Mouse (Mus musculus) lung, postnatal 0 days (tissue): ENCODE measurements around the gene Rps11. TPM values are rescaled to one million over a fixed set of nuclear protein-coding genes. Genes with fewer than 3 reads are reported as not detected.

Experiments
- ATAC-seq: fragments of 200-750 bp; cut with Nextera tagmentation; 2 replicates; pipeline ENCODE4 v1.8.0; 2017; ENCODE audit warnings: moderate library complexity
- DNase-seq: peaks from one replicate; pipeline ENCODE4 v3.0.0-alpha.2; 2016; ENCODE audit warnings: low spot score
- H3K27ac ChIP-seq: fragments of 300-500 bp; sonication (generic); 2 replicates; pipeline ENCODE4 v1.5.1; 2014; ENCODE audit warnings: antibody characterized with exemption, mild to moderate bottlenecking, low read length, mixed read lengths
- H3K27me3 ChIP-seq: fragments of 300-500 bp; sonication (generic); replicated peaks from 2 replicates; pipeline ENCODE4 v1.6.1; 2014; ENCODE audit warnings: low read length, mixed read lengths; ENCODE audit not compliant: insufficient read depth
- H3K36me3 ChIP-seq: fragments of 300-500 bp; sonication (generic); 2 replicates; pipeline ENCODE4 v1.6.1; 2014; ENCODE audit warnings: low read length, mixed read lengths; ENCODE audit not compliant: insufficient read depth
- H3K4me1 ChIP-seq: fragments of 300-500 bp; sonication (generic); 2 replicates; pipeline ENCODE4 v1.6.1; 2014; ENCODE audit warnings: antibody characterized with exemption, low read depth, low read length, mixed read lengths; ENCODE audit not compliant: insufficient read depth
- H3K4me2 ChIP-seq: fragments of 300-500 bp; sonication (generic); replicated peaks from 2 replicates; pipeline ENCODE4 v1.6.1; 2014; ENCODE audit warnings: low read depth, mild to moderate bottlenecking, low read length, moderate library complexity, mixed read lengths
- H3K4me3 ChIP-seq: fragments of 300-500 bp; sonication (generic); 2 replicates; pipeline ENCODE4 v1.5.1; 2014; ENCODE audit warnings: low read depth, low read length
- H3K9ac ChIP-seq: fragments of 300-500 bp; sonication (generic); replicated peaks from 2 replicates; pipeline ENCODE4 v1.6.1; 2014; ENCODE audit warnings: low read depth, mild to moderate bottlenecking
- H3K9me3 ChIP-seq: fragments of 300-500 bp; sonication (generic); 2 replicates; pipeline ENCODE4 v1.6.1; 2016; ENCODE audit warnings: low read length, mixed read lengths
- CTCF ChIP-seq: IDR thresholded peaks from 2 replicates; pipeline ENCODE4 v1.5.1; 2016; ENCODE audit warnings: antibody characterized with exemption, mild to moderate bottlenecking
- EP300 ChIP-seq: IDR thresholded peaks from 2 replicates; pipeline ENCODE4 v1.6.1; 2016; ENCODE audit warnings: antibody characterized with exemption, mild to moderate bottlenecking, control low read depth
- WGBS: fragments of 180-500 bp; shearing (Covaris S2); extraction: QIAGEN DNeasy Blood & Tissue Kit; methylation state at CpG from one replicate; pipeline ENCODE4 v1.1.7; 2014; 5-methylcytosine and 5-hydroxymethylcytosine counted together
- microRNA counts: library from miRNA; unstranded; fragments of <30 nt; microRNA quantifications from one replicate; lab custom pipeline; 2015
- microRNA-seq: library from miRNA; unstranded; fragments of <30 nt; microRNA quantifications from one replicate; pipeline ENCODE4, GENCODE M21; 2016
- polyA plus RNA-seq: library from polyadenylated mRNA; unstranded; fragments of >200 nt; fragmentation: Nextera tagmentation; extraction: Ambion mirVana; gene quantifications from 2 replicates; pipeline ENCODE4 v1.2.1, GENCODE M21; 2015

Gene Rps11
- polyA plus RNA-seq, 1 experiment from 2014 or later: 1,016 TPM

- H3K27ac ChIP-seq: no peak overlapping the region
- TF ChIP-seq CTCF: no peak
- TF ChIP-seq EP300: no peak
- no peak overlapping the region for H3K9ac ChIP-seq
- no peak overlapping the region for H3K4me3 ChIP-seq
- DNase-seq (no peak), ATAC-seq (no peak)
- 82% methylated on average over 7 of the region's 7 CpGs for WGBS
- no peaks in the 10 kb centered on the region for H3K27me3 ChIP-seq
- H3K4me2 ChIP-seq: no peak overlapping the region
- no peaks in the 10 kb centered on the region for H3K9me3 ChIP-seq
- H3K4me1 ChIP-seq: no peaks in the 10 kb centered on the region
- peaks cover 16% of the 10 kb centered on the region for H3K36me3 ChIP-seq
Observed at GRCm38 (mm10) chr7:45073171-45073707, 51.0 kb downstream of the Rps11 start.

MicroRNAs encoded within 50 kb of the gene (microRNA counts, 519-probe panel; counts per million panel counts)
- 5,767 counts per million, percentile 74 among the panel's probes with 10 or more counts for microRNA mmu-miR-150 (lab: Ali Mortazavi, UCI)

Small RNAs within 50 kb of the gene (microRNA-seq; reads per million reads assigned to microRNA genes)
- gene Mir150 (234 reads per million, percentile 58 among the genes with 10 or more reads in this experiment), gene Mir5121 (16.2 reads per million, percentile 28 among the genes with 10 or more reads in this experiment), gene Mir7055 (not detected)

Other genes with a start within 250 kb of the Rps11 start
- gene Med25, start 231.7 kb downstream of the Rps11 start, polyA plus RNA-seq: 54.2 and 62.5 TPM in 2 replicates
- gene Fuz, start 228.4 kb downstream of the Rps11 start, polyA plus RNA-seq: 15.1 and 18.3 TPM in 2 replicates
- gene Ap2a1, start 194.9 kb downstream of the Rps11 start, polyA plus RNA-seq: 36.1 and 39.4 TPM in 2 replicates
- 0.44 and 0.57 TPM in 2 replicates for gene Tsks, start 181.2 kb downstream of the Rps11 start, polyA plus RNA-seq
- gene Cpt1c, start 149.6 kb downstream of the Rps11 start, polyA plus RNA-seq: 5.4 and 5.6 TPM in 2 replicates
- gene Prmt1, start 137.9 kb downstream of the Rps11 start, polyA plus RNA-seq: 146 and 159 TPM in 2 replicates
- gene Irf3, start 126.8 kb downstream of the Rps11 start, polyA plus RNA-seq: 90.4 and 96.5 TPM in 2 replicates
- gene Bcl2l12, start 125.7 kb downstream of the Rps11 start, polyA plus RNA-seq: 29.0 and 33.2 TPM in 2 replicates
- 18.1 and 20.5 TPM in 2 replicates for gene Scaf1, start 108.1 kb downstream of the Rps11 start, polyA plus RNA-seq
- gene Rras, start 106.5 kb downstream of the Rps11 start, polyA plus RNA-seq: 160 TPM in 2 replicates
- 6.4 and 6.7 TPM in 2 replicates for gene Prr12, start 71.6 kb downstream of the Rps11 start, polyA plus RNA-seq
- gene Nosip, start 62.0 kb downstream of the Rps11 start, polyA plus RNA-seq: 54.6 and 62.8 TPM in 2 replicates
- 36.8 and 40.8 TPM in 2 replicates for gene Prrg2, start 61.8 kb downstream of the Rps11 start, polyA plus RNA-seq
- 158 and 162 TPM in 2 replicates for gene Rcn3, start 32.2 kb downstream of the Rps11 start, polyA plus RNA-seq
- 138 and 143 TPM in 2 replicates for gene Fcgrt, start 20.6 kb downstream of the Rps11 start, polyA plus RNA-seq
- 1,107 and 1,148 TPM in 2 replicates for gene Rpl13a, start 4.3 kb upstream of the Rps11 start, polyA plus RNA-seq
- 0.62 and 0.96 TPM in 2 replicates for gene Gm45713, start 11.8 kb upstream of the Rps11 start, polyA plus RNA-seq
- gene Flt3l, start 12.0 kb upstream of the Rps11 start, polyA plus RNA-seq: 5.1 and 6.1 TPM in 2 replicates
- 51.7 and 58.4 TPM in 2 replicates for gene Pih1d1, start 29.9 kb upstream of the Rps11 start, polyA plus RNA-seq
- gene Aldh16a1, start 30.1 kb upstream of the Rps11 start, polyA plus RNA-seq: 26.7 and 26.8 TPM in 2 replicates
- gene Slc17a7, start 39.5 kb upstream of the Rps11 start, polyA plus RNA-seq: 0.56 and 0.65 TPM in 2 replicates
- gene Gfy, start 55.1 kb upstream of the Rps11 start, polyA plus RNA-seq: not detected in 2 replicates
- gene Pth2, start 56.6 kb upstream of the Rps11 start, polyA plus RNA-seq: not detected in 2 replicates
- gene Ccdc155, start 80.5 kb upstream of the Rps11 start, polyA plus RNA-seq: 2.7 and 3.3 TPM in 2 replicates
- 0.93 and 1.1 TPM in 2 replicates for gene Dkkl1, start 87.7 kb upstream of the Rps11 start, polyA plus RNA-seq
- 46.5 and 52.3 TPM in 2 replicates for gene Tead2, start 91.3 kb upstream of the Rps11 start, polyA plus RNA-seq
- 9.1 and 9.8 TPM in 2 replicates for gene Cd37, start 114.7 kb upstream of the Rps11 start, polyA plus RNA-seq
- gene Slc6a16, start 116.6 kb upstream of the Rps11 start, polyA plus RNA-seq: not detected in 2 replicates
- not detected in 2 replicates for gene Slc6a21, start 153.1 kb upstream of the Rps11 start, polyA plus RNA-seq
- gene Trpm4, start 209.3 kb upstream of the Rps11 start, polyA plus RNA-seq: 19.2 and 21.9 TPM in 2 replicates
- 0.50 and 0.54 TPM in 2 replicates for gene Hrc, start 210.9 kb upstream of the Rps11 start, polyA plus RNA-seq
- 1.8 and 2.0 TPM in 2 replicates for gene Ppfia3, start 242.6 kb upstream of the Rps11 start, polyA plus RNA-seq
- gene Lin7b, start 246.1 kb upstream of the Rps11 start, polyA plus RNA-seq: 0.49 TPM in 1 of 2 replicates, not detected in the other